Mouse (Mus musculus): Measurements from ENCODE around the gene Tshz3. TPM values are rescaled to one million over a fixed set of nuclear protein-coding genes. Genes with fewer than 3 reads are reported as not detected.

The Tshz3 gene
- polyA plus RNA-seq, 2 experiments, result 10.8 to 13.9 TPM

DNA sequence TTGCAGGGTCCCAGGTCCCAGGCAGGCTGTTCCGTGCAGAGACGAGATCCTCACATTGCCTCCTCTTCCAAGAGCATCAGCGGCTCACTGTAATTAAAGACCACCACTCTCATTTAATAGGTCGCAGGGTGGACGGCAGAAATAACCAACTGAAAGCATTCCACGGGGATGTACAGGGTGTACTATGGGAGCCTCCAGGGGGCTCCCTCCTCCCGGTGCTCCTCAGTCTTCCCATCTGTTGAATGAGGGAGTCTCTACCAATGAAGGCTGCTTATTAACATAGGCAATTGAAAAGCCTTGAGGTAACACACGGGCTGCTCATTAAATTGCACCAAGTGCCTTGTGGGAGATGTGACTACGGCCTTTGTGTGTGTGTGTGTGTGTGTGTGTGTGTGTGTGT lies 37.3 kb upstream of the Tshz3 start:
- Histone ChIP-seq H3K4me3 (replicated peaks; ENCODE audit: low read length) (no peak overlapping the region), H3K9me3 (ENCODE audit: control insufficient read depth, low read length) (no peaks in the 10 kb centered on the region), H3K4me2 (replicated peaks; ENCODE audit: low read depth, low read length, severe bottlenecking) (no peak overlapping the region), H3K27me3 (ENCODE audit: control insufficient read depth, insufficient read depth, low read length) (no peaks in the 10 kb centered on the region), H3K36me3 (ENCODE audit: control insufficient read depth, insufficient read depth, low read length) (no peaks in the 10 kb centered on the region), H3K9ac (ENCODE audit: low read depth, low read length, severe bottlenecking) (no peak overlapping the region), H3K27ac (replicated peaks; ENCODE audit: low read depth, low read length) (no peak overlapping the region), H3K4me1 (ENCODE audit: control insufficient read depth, insufficient read depth, low read length) (no peaks in the 10 kb centered on the region)
- no peak for TF ChIP-seq POLR2A (IDR thresholded peaks at IDR 0.05; ENCODE audit: borderline replicate concordance, extremely low read depth, insufficient read depth, insufficient read length)
- DNase-seq (ENCODE audit: low spot score), result no peak
- no peak for ATAC-seq (ENCODE audit: low FRiP score, low read depth)
- 64% methylated on average over 9 of the region's 9 CpGs for WGBS

GRCm38 (mm10) chr7:36663431-36663830 lies 34.5 kb upstream of the Tshz3 start:
- ATAC-seq (ENCODE audit: low FRiP score, low read depth), result no peak
- Histone ChIP-seq H3K4me3 (replicated peaks; ENCODE audit: low read length) (no peak overlapping the region), H3K4me1 (ENCODE audit: control insufficient read depth, insufficient read depth, low read length) (no peaks in the 10 kb centered on the region), H3K36me3 (ENCODE audit: control insufficient read depth, insufficient read depth, low read length) (no peaks in the 10 kb centered on the region), H3K27ac (replicated peaks; ENCODE audit: low read depth, low read length) (no peak overlapping the region), H3K4me2 (replicated peaks; ENCODE audit: low read depth, low read length, severe bottlenecking) (no peak overlapping the region), H3K9me3 (ENCODE audit: control insufficient read depth, low read length) (no peaks in the 10 kb centered on the region), H3K27me3 (ENCODE audit: control insufficient read depth, insufficient read depth, low read length) (no peaks in the 10 kb centered on the region), H3K9ac (ENCODE audit: low read depth, low read length, severe bottlenecking) (no peak overlapping the region)
- no peak for TF ChIP-seq POLR2A (IDR thresholded peaks at IDR 0.05; ENCODE audit: borderline replicate concordance, extremely low read depth, insufficient read depth, insufficient read length)
- no peak for DNase-seq (ENCODE audit: low spot score)
- WGBS, result 86% methylated on average over 7 of the region's 7 CpGs

- Histone ChIP-seq H3K9ac (ENCODE audit: low read depth, low read length, severe bottlenecking) (no peak overlapping the region), H3K4me3 (replicated peaks; ENCODE audit: low read length) (no peak overlapping the region), H3K36me3 (ENCODE audit: control insufficient read depth, insufficient read depth, low read length) (no peaks in the 10 kb centered on the region), H3K27ac (replicated peaks; ENCODE audit: low read depth, low read length) (no peak overlapping the region), H3K4me1 (ENCODE audit: control insufficient read depth, insufficient read depth, low read length) (no peaks in the 10 kb centered on the region), H3K9me3 (ENCODE audit: control insufficient read depth, low read length) (no peaks in the 10 kb centered on the region), H3K27me3 (ENCODE audit: control insufficient read depth, insufficient read depth, low read length) (no peaks in the 10 kb centered on the region), H3K4me2 (replicated peaks; ENCODE audit: low read depth, low read length, severe bottlenecking) (no peak overlapping the region)
- no peak for TF ChIP-seq POLR2A (IDR thresholded peaks at IDR 0.05; ENCODE audit: borderline replicate concordance, extremely low read depth, insufficient read depth, insufficient read length)
- DNase-seq (ENCODE audit: low spot score) (peak; percentile 40), ATAC-seq (ENCODE audit: low FRiP score, low read depth) (peak; percentile 15; the same call in 1 of the 2 replicates)
- 20% methylated on average over 5 of the region's 5 CpGs for WGBS
Measured at GRCm38 (mm10) chr7:36667767-36668166, 30.2 kb upstream of the Tshz3 start.

GRCm38 (mm10) chr7:36678031-36678430 lies 19.9 kb upstream of the Tshz3 start:
- H3K27ac ChIP-seq (replicated peaks; ENCODE audit: low read depth, low read length), result no peak overlapping the region
- 0 out of 2 replicates have a peak, but pooled peaks cover 8% of the 10 kb centered on the region for H3K4me1 ChIP-seq (ENCODE audit: control insufficient read depth, insufficient read depth, low read length)
- H3K4me2 ChIP-seq (replicated peaks; ENCODE audit: low read depth, low read length, severe bottlenecking), result no peak overlapping the region
- no peak for ATAC-seq (ENCODE audit: low FRiP score, low read depth)
- H3K9me3 ChIP-seq (ENCODE audit: control insufficient read depth, low read length), result no peaks in the 10 kb centered on the region
- TF ChIP-seq POLR2A (IDR thresholded peaks at IDR 0.05; ENCODE audit: borderline replicate concordance, extremely low read depth, insufficient read depth, insufficient read length), result no peak
- no peaks in the 10 kb centered on the region for H3K36me3 ChIP-seq (ENCODE audit: control insufficient read depth, insufficient read depth, low read length)
- no peak overlapping the region for H3K9ac ChIP-seq (ENCODE audit: low read depth, low read length, severe bottlenecking)
- no peak for DNase-seq (ENCODE audit: low spot score)
- H3K27me3 ChIP-seq (ENCODE audit: control insufficient read depth, insufficient read depth, low read length), result peaks cover 31% of the 10 kb centered on the region
- WGBS, result 24% methylated on average over 8 of the region's 8 CpGs
- no peak overlapping the region for H3K4me3 ChIP-seq (replicated peaks; ENCODE audit: low read length)

- Histone ChIP-seq H3K36me3 (ENCODE audit: control insufficient read depth, insufficient read depth, low read length) (no peaks in the 10 kb centered on the region), H3K9ac (ENCODE audit: low read depth, low read length, severe bottlenecking) (no peak overlapping the region), H3K27me3 (ENCODE audit: control insufficient read depth, insufficient read depth, low read length) (peaks cover 31% of the 10 kb centered on the region), H3K9me3 (ENCODE audit: control insufficient read depth, low read length) (no peaks in the 10 kb centered on the region), H3K4me2 (replicated peaks; ENCODE audit: low read depth, low read length, severe bottlenecking) (no peak overlapping the region), H3K4me3 (replicated peaks; ENCODE audit: low read length) (no peak overlapping the region), H3K4me1 (ENCODE audit: control insufficient read depth, insufficient read depth, low read length) (0 out of 2 replicates have a peak, but pooled peaks cover 8% of the 10 kb centered on the region), H3K27ac (replicated peaks; ENCODE audit: low read depth, low read length) (no peak overlapping the region)
- no peak for TF ChIP-seq POLR2A (IDR thresholded peaks at IDR 0.05; ENCODE audit: borderline replicate concordance, extremely low read depth, insufficient read depth, insufficient read length)
- ATAC-seq (ENCODE audit: low FRiP score, low read depth), result no peak
- 12% methylated on average over 10 of the region's 10 CpGs for WGBS
- no peak for DNase-seq (ENCODE audit: low spot score)
Measured at GRCm38 (mm10) chr7:36678510-36678909, 19.4 kb upstream of the Tshz3 start.
